Mouse (Mus musculus) thymus, postnatal 4 days (tissue): ENCODE data around the gene Snrpc.
"Not testable (repeated sequence)": the region's sequence is repeated elsewhere in the genome, so short reads cannot be mapped to it uniquely, and the experiment has no call there.

Source experiments
- DNase-seq: peaks from one replicate; pipeline ENCODE4 v3.0.0; 2021

Snrpc gene

DNA sequence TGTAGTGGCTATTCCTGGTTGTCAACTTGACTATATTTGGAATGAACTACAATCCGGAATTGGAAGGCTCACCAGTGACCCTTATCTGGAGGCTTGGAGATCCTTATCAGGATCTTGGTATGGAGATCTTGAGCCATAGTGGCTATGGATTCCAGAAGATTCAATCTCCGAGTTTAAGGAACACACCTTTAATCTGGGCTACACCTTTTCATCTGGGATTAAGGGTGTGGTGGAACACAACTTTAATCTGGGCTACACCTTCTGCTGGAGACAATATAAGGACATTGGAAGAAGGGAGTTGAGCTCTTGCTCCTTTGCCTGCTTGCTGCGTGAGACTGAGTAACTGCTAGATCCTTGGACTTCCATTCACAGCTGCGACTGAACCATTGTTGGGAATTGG is at the start of gene Snrpc:
Gene Snrpc (plus strand): TSS at position 301 of the 400 bp plus-strand sequence.
- not testable (repeated sequence) for DNase-seq

- DNase-seq, result no peak
Observed at GRCm38 (mm10) chr17:27788456-27789172, 49.3 kb upstream of the Snrpc start.

DNA sequence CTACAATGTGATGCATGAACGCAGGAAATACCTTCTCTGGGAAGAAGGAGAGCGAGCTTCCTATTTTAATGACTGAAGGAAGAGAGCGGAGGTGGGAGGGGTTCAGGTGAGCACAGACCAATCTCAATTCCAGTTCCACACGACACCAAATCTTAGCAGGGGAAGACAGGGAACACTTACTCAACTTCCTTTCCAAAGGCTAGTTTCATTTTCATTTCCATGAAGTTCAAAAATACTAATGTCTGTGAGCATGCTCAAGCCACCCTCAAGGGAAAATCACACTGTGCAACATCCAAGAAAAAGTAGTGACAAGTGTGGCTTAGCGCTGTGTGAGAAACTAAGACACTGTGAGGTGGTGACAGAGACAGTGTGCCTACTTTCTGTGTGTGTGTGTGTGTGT is 47.9 kb upstream of the Snrpc start:
- DNase-seq, result no peak

GRCm38 (mm10) chr17:27790976-27791375 is 47.0 kb upstream of the Snrpc start:
- DNase-seq, result no peak

DNA sequence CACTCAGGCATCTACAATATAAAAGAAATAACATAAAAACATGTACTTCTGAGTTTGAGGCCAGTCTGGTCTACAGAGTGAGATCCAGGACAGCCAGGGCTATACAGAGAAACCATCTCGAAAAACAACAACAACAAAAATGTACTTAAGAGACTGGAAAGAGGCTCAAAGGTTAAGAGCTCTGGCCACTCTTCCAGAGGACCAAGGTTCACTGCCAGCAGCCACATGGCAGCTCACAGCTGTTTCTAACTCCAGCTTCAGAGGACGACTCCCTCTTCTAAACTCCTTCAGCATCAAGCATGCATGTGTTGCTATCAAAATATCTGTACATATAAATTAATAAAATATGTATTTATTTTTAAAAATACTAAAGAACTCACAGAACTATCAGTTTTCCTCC is 46.4 kb upstream of the Snrpc start:
- DNase-seq, result no peak

- no peak for DNase-seq
Observed at GRCm38 (mm10) chr17:27792516-27792915, 45.4 kb upstream of the Snrpc start.

DNA sequence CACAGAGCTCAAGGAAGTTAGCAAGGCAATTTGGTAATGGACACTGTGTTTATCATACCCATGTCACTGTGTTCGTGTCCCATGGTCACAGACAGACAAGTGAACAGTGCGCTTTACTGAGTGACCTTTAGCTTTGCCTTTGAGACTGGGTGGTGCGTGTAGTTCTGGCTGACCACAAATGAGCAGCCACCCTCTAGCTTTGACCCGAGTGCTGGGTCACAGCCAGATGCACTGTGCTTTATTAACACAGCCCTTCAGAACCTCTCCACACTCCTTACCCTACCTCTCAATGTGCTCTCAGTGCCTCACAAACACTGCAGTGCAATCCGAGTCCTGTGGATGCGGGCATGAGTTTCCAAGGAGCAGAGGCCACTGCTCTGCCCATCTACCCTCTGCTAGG is 44.8 kb upstream of the Snrpc start:
- no peak for DNase-seq

DNA sequence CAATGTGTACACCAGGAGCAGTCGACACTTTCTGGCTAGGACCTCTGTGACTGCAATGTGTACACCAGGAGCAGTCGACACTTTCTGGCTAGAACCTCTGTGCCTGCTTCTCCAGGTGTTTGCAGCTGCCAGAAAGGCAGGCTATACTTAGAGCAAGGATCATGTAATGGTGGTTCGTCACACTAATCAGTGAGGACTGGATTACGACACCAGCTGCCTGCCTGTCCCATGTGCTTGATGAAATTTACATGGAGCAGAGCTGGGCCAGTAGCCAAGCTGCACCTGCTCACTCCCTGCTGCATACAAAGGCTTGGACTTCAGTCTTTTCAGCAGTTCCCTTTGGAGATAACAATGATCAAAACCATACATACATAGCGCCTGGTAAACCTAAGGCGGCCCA is 41.2 kb upstream of the Snrpc start:
- no peak for DNase-seq

DNA sequence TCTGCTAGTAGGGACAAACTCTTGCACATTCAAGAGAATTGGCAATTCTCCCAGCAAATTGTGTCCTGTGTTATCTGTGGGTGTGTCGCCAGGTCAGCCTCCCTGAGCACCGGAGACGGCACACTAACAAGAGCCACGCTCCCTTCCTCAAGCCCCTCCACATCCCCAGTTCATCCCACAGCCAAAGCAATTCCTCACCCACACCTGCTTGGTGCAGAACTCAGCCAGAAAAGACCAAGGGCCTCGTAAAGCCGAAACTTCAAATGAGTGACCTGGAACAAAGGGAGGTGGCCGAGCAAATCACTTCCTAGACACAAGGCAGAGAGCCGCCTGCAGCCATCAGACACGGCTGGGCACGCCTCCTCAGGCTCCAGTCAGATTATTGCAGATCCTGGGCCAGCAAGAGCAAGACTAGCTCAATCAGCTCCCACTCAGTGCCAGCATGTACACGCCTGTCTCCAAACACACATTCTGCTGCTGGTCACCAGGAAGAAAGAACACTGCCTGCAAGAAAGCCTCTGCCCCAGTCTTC is 40.5 kb upstream of the Snrpc start:
- DNase-seq, result no peak

GRCm38 (mm10) chr17:27799771-27800584 is 38.0 kb upstream of the Snrpc start:
- DNase-seq, result peak; percentile 57

- no peak for DNase-seq
Observed at GRCm38 (mm10) chr17:27800710-27801648, 37.0 kb upstream of the Snrpc start.

GRCm38 (mm10) chr17:27803752-27804151 is 34.2 kb upstream of the Snrpc start:
- DNase-seq, result no peak

GRCm38 (mm10) chr17:27804156-27804690 is 33.7 kb upstream of the Snrpc start:
- no peak for DNase-seq

DNA sequence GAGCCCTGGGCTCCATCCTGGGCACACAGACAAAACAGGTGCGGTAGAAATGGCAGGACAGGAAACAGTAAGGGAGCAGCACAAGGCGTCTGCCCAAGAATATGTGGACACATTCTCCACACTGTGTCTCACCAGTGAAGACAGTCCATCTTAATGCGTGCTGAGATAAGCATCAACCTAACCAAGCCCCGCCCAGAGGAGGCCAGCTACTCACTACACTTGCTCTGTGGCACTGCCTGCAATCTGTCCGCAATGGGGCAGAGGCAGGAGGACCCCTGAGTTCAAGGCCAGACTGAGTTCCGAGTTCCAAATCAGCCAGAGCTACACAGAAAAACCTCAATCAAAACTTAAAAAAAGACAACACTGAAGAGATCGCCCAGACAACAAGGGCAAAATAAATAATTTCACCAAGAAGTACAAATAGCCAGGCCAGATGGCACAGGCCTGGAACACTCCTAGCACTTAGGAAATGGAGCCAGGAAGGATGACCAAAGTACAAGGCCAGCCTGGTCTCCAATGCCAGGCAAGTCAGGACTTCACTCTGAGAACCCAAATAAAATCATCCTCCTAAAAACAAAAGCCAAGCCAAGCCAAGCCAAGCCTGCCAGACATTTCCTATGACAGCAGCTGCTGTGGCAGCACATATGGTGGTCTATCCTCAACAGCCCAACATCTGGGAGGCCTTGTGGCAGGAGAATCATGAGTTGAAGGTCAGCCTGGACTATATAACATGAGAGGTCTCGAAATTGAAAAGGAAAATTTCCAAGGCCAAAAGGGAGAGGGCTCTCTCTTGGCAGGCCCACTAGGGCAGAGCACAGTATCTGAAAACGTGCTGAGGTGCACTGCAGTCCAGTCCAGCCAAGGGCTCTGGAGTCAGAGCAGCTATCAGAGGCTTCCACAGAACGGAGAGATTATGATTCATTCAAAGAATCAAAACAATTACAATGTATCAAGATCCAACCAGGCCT is 32.9 kb upstream of the Snrpc start:
- DNase-seq, result no peak

DNA sequence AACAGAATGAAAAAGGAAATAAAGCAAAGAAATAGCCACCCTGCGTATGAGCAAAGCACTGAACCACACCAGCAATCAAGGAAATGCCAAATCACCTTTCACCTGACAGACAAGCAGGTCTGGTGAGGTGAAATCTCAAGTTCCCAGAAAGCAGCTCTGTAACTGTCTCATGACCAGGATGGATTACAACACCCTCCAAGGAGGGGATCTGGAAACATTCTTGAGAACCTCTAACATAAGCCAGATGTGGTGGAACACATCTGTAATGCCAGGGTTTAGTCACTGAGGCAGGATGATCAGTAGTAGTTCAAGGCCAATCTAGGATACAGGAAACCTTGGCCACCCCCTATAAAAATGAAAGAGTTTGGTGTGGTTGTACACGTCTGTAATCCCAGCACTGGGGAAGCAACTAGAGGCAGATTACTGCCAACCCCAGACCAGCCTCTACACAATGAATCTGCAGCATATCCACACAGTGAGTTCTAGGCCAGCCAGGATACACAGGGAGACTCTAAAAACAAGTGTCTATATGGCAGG is 30.3 kb upstream of the Snrpc start:
- no peak for DNase-seq

- DNase-seq, result no peak
Observed at GRCm38 (mm10) chr17:27810569-27811331, 27.2 kb upstream of the Snrpc start.

DNA sequence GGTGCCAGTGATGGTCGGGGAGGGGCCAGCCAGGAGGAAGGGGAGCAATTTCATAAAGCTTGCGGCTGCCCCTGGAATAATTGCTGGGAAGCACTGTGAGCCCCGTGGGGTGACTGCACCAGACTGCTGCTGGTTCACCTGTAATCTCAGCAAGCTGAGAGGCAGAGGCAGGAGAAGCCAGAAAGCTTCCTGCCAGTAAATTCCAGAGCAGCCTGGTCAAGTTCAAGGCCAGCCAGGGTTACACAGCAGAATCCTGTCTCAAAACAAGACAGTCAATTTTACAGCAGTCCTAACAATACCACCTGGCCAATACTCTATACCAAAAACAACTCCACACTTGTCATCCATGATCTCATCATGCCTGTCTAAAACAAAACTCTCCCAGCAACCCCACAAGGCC is 26.0 kb upstream of the Snrpc start:
- no peak for DNase-seq

DNA sequence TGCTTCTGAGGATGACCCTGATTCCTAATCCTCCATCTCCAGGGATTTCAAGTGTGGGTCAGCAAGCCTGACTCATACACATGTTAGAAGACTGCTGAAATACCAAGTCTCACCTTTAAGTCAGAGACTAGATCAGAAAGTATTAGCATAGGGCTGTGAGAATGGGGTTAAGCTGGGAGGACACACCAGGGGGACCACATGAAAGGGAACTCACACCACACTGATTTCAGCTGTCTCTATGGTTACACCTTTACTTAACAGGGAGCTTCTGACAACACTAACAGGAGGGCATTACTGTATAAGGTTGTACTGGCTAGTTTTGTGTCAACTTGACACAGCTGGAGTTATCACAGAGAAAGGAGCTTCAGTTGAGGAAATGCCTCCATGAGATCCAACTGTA is 23.3 kb upstream of the Snrpc start:
- no peak for DNase-seq

GRCm38 (mm10) chr17:27819011-27819410 is 18.9 kb upstream of the Snrpc start:
- DNase-seq, result no peak

- peak; percentile 36 for DNase-seq
Observed at GRCm38 (mm10) chr17:27819521-27819970, 18.4 kb upstream of the Snrpc start.
